Mouse (Mus musculus) bone marrow macrophage, adult 2 months (primary cell): ENCODE data around the gene Slc24a3.

ENCODE experiments used
- CTCF ChIP-seq: IDR thresholded peaks from 2 replicates; pipeline ENCODE4 v1.5.1; 2012; ENCODE audit warnings: low read depth, mild to moderate bottlenecking, low read length, moderate library complexity
- POLR2A ChIP-seq: IDR thresholded peaks from 2 replicates; pipeline ENCODE4 v1.6.1; 2012; ENCODE audit warnings: mild to moderate bottlenecking, low read depth, low read length, borderline replicate concordance

DNA sequence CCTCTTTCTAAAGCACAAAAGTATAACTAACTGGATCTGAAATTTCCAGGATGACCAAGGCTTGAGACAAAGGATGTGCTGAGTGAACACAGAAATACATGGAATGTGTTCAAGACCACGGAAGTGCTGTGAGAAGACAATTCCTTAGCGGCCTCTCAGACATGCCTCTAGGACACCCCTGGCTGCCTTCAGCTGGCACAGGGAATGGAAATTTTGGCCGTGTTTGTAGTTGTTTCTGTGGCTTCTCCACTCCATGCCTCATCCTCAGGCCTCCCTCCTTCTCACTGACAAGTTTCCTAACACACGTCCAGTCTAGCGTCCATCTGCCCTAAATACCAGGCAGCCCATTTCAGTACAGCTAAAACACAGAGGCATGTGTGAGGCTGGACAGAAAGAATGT is 262.4 kb downstream of the Slc24a3 start:
- TF ChIP-seq POLR2A: no peak
- no peak for TF ChIP-seq CTCF
